Mouse (Mus musculus) intestine, embryonic 14.5 days (tissue): ENCODE measurements around the gene BC048507. TPM values are rescaled to one million over a fixed set of nuclear protein-coding genes. Genes with fewer than 3 reads are reported as not detected.
"Not testable (repeated sequence)": the region's sequence is repeated elsewhere in the genome, so short reads cannot be mapped to it uniquely, and the experiment has no call there.

Experiments
- ATAC-seq: fragments of 200-750 bp; cut with Nextera tagmentation; replicated peaks from 2 replicates; pipeline ENCODE4 v1.8.0; 2017; ENCODE audit warnings: low read depth, moderate number of reproducible peaks, moderate TSS enrichment, moderate library complexity; ENCODE audit not compliant: low FRiP score, low TSS enrichment
- DNase-seq: peaks from one replicate; pipeline ENCODE4 v3.0.0-alpha.2; 2018; ENCODE audit warnings: low spot score
- H3K27ac ChIP-seq: fragments of 300-500 bp; sonication (generic); 2 replicates; pipeline ENCODE4 v1.5.1; 2014; ENCODE audit warnings: low read depth, mild to moderate bottlenecking, control low read depth
- H3K27me3 ChIP-seq: fragments of 300-500 bp; sonication (generic); replicated peaks from 2 replicates; pipeline ENCODE4 v1.6.1; 2014; ENCODE audit warnings: low read length, control low read depth; ENCODE audit not compliant: control insufficient read depth, insufficient read depth
- H3K36me3 ChIP-seq: fragments of 300-500 bp; sonication (generic); 2 replicates; pipeline ENCODE4 v1.6.1; 2014; ENCODE audit warnings: low read length, control low read depth; ENCODE audit not compliant: control insufficient read depth, insufficient read depth
- H3K4me1 ChIP-seq: fragments of 300-500 bp; sonication (generic); replicated peaks from 2 replicates; pipeline ENCODE4 v1.6.1; 2014; ENCODE audit warnings: low read length, control low read depth, mixed read lengths; ENCODE audit not compliant: control insufficient read depth, insufficient read depth
- H3K4me2 ChIP-seq: fragments of 300-500 bp; sonication (generic); 2 replicates; pipeline ENCODE4 v1.6.1; 2014; ENCODE audit warnings: low read length
- H3K4me3 ChIP-seq: fragments of 300-500 bp; sonication (generic); 2 replicates; pipeline ENCODE4 v1.5.1; 2014; ENCODE audit warnings: low read depth, low read length, control low read depth, mixed read lengths
- H3K9ac ChIP-seq: fragments of 300-500 bp; sonication (generic); 2 replicates; pipeline ENCODE4 v1.6.1; 2014; ENCODE audit warnings: mild to moderate bottlenecking, low read length
- H3K9me3 ChIP-seq: fragments of 300-500 bp; sonication (generic); 2 replicates; pipeline ENCODE4 v1.6.1; 2016; ENCODE audit warnings: low read length, control low read depth; ENCODE audit not compliant: control insufficient read depth
- WGBS: fragments of 180-500 bp; shearing (Covaris S2); extraction: QIAGEN DNeasy Blood & Tissue Kit; methylation state at CpG from one replicate; pipeline ENCODE4 v1.1.7; 2014; 5-methylcytosine and 5-hydroxymethylcytosine counted together
- polyA plus RNA-seq: library from polyadenylated mRNA; unstranded; fragments of >200 nt; fragmentation: Nextera tagmentation; extraction: Ambion mirVana; gene quantifications from 2 replicates; pipeline ENCODE4 v1.2.1, GENCODE M21; 2014

Gene BC048507
- polyA plus RNA-seq, 1 experiment from 2014 or later = not detected

DNA sequence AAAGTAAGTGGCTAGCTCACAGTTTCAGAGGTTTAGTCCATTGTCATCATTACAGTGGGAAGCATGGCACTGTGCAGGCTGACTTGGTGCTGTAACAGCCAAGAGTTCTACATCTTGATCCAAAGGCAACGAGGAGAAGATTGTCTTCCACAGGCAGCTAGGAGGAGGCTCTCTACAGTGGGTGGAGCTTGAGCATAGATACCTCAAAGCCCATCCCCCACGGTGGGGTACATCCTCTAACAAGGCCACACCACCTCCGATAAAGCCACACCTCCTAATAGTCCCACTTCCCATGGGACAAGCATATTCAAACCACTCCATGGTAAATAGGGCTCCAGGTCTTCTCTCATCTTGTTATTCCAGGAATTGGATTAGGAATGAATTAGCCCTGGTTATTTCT is 12.8 kb upstream of the BC048507 start:
- Histone ChIP-seq H3K36me3 (no peaks in the 10 kb centered on the region), H3K9me3 (no peaks in the 10 kb centered on the region), H3K9ac (no peak overlapping the region), H3K4me1 (no peaks in the 10 kb centered on the region), H3K4me3 (no peak overlapping the region), H3K27me3 (no peaks in the 10 kb centered on the region), H3K27ac (no peak overlapping the region), H3K4me2 (no peak overlapping the region)
- ATAC-seq (no peak), DNase-seq (no peak)
- WGBS = 75% methylated on average over 3 of the region's 3 CpGs

GRCm38 (mm10) chr13:67853130-67853529 is 10.0 kb upstream of the BC048507 start:
- H3K4me2 ChIP-seq = no peak overlapping the region
- H3K9ac ChIP-seq = no peak overlapping the region
- H3K27ac ChIP-seq = no peak overlapping the region
- no peaks in the 10 kb centered on the region for H3K36me3 ChIP-seq
- ATAC-seq (no peak), DNase-seq (no peak)
- H3K4me1 ChIP-seq = no peaks in the 10 kb centered on the region
- H3K4me3 ChIP-seq = no peak overlapping the region
- no peaks in the 10 kb centered on the region for H3K9me3 ChIP-seq
- H3K27me3 ChIP-seq = no peaks in the 10 kb centered on the region
- WGBS = 68% methylated on average over 6 of the region's 6 CpGs

DNA sequence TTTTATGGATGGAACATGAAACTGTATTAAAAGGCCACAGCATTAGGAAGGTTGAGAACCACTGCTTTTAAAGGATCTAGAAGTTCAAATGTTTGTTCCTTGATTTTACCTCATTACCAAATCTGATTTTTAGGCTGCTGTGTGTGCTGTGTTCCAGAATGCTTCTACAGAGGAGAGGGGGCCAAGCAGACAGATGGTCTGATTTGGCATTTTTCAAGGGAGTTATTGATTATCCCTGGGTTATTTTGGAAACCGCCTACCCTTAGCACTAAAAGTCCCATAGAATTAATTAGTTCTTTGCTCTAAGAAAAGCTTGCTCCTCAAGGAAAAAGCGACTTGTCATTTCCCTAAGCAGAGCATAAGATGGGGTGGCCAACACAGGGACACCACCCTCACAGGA is 9.1 kb upstream of the BC048507 start:
- Histone ChIP-seq H3K36me3 (no peaks in the 10 kb centered on the region), H3K4me2 (no peak overlapping the region), H3K27ac (no peak overlapping the region), H3K9me3 (no peaks in the 10 kb centered on the region), H3K4me3 (no peak overlapping the region), H3K9ac (no peak overlapping the region), H3K27me3 (no peaks in the 10 kb centered on the region), H3K4me1 (no peaks in the 10 kb centered on the region)
- DNase-seq = no peak
- no peak for ATAC-seq
- 79% methylated on average over 2 of the region's 2 CpGs for WGBS

DNA sequence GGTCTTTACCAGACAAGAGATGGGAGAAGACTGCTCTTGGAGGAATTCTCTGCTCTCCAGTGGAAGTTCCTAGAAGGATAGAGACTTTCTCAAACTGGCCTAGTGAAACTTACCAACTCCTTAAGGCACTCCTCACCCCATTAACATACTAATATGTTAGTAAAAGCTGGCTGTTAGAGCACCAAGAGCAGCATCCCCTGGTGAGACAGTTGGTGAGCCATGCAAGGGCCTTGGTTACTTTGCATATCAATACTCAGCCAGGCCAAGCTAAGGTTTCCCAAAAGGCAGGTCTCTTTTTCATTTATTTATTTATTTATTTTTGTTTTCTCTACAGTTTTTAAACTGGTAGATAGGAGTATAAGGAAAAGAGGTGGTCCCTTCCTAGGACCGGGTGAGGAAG is 5.8 kb upstream of the BC048507 start:
- Histone ChIP-seq H3K9ac (no peak overlapping the region), H3K36me3 (no peaks in the 10 kb centered on the region), H3K4me3 (no peak overlapping the region), H3K27ac (no peak overlapping the region), H3K9me3 (no peaks in the 10 kb centered on the region), H3K4me2 (no peak overlapping the region), H3K4me1 (no peaks in the 10 kb centered on the region), H3K27me3 (no peaks in the 10 kb centered on the region)
- ATAC-seq = no peak
- WGBS = 29% methylated on average over 1 of the region's 1 CpGs
- no peak for DNase-seq

DNA sequence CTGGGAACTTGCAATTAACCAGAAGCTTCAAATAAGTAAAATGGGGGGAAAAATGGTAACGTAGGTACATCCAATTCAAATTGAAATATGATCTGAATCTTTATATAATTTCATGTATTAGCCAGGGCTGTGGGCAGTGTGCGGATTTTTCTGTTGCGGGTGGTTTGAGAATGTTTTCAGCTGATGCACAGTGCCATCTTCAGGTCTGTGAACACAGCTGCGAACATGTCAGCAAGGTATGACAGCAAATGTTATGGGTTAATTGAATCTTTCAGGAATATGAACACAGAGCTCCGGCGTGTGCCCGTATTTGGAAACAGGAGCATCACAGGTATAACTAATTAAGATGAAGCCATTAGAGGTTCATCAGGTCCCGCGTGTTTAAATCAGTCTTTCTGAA is 618 bp upstream of the BC048507 start:
- DNase-seq (no peak), ATAC-seq (no peak)
- Histone ChIP-seq H3K4me3 (no peak overlapping the region), H3K27me3 (no peaks in the 10 kb centered on the region), H3K4me2 (no peak overlapping the region), H3K27ac (no peak overlapping the region), H3K9me3 (no peaks in the 10 kb centered on the region), H3K36me3 (no peaks in the 10 kb centered on the region), H3K4me1 (no peaks in the 10 kb centered on the region), H3K9ac (no peak overlapping the region)
- WGBS = 82% methylated on average over 9 of the region's 9 CpGs

DNA sequence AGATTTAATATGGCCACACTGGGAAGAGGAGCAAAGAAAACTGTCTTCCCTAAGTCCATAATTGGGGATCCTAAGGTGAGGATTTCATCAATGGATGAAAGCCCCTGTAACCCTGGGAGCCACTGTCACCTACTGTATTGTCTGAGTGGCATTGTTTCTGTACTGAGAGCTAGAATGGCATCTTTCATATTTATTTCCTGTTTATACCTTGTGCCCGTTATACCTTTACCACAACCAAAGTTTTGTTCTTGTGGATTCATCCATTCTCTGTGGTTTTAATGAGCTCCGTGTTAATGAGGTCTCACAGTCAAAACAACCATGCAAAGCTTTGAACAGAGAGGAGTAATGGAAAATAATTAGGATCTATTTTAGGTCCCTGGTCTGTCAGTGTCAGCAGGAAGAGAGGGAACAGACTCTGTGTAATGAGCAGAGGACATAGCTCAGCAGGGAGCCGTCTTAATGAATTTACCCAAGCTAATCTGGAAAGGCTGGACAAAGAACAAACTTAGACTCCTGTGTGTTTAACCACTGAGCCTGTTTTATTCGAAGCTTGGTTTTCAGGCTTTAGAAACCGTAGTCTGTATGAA is 1.7 kb downstream of the BC048507 start:
- no peak for DNase-seq
- no peak overlapping the region for H3K27ac ChIP-seq
- no peak for ATAC-seq
- no peaks in the 10 kb centered on the region for H3K9me3 ChIP-seq
- 57% methylated on average over 5 of the region's 5 CpGs for WGBS
- no peak overlapping the region for H3K4me3 ChIP-seq
- H3K9ac ChIP-seq = no peak overlapping the region
- no peaks in the 10 kb centered on the region for H3K36me3 ChIP-seq
- no peak overlapping the region for H3K4me2 ChIP-seq
- no peaks in the 10 kb centered on the region for H3K4me1 ChIP-seq
- H3K27me3 ChIP-seq = no peaks in the 10 kb centered on the region

GRCm38 (mm10) chr13:67867899-67868298 is 4.8 kb downstream of the BC048507 start:
- Histone ChIP-seq H3K9me3 (no peaks in the 10 kb centered on the region), H3K36me3 (no peaks in the 10 kb centered on the region), H3K27ac (no peak overlapping the region), H3K4me1 (no peaks in the 10 kb centered on the region), H3K4me2 (no peak overlapping the region), H3K27me3 (no peaks in the 10 kb centered on the region), H3K4me3 (no peak overlapping the region), H3K9ac (no peak overlapping the region)
- 22% methylated on average over 3 of the region's 3 CpGs for WGBS
- DNase-seq (no peak), ATAC-seq (no peak)

DNA sequence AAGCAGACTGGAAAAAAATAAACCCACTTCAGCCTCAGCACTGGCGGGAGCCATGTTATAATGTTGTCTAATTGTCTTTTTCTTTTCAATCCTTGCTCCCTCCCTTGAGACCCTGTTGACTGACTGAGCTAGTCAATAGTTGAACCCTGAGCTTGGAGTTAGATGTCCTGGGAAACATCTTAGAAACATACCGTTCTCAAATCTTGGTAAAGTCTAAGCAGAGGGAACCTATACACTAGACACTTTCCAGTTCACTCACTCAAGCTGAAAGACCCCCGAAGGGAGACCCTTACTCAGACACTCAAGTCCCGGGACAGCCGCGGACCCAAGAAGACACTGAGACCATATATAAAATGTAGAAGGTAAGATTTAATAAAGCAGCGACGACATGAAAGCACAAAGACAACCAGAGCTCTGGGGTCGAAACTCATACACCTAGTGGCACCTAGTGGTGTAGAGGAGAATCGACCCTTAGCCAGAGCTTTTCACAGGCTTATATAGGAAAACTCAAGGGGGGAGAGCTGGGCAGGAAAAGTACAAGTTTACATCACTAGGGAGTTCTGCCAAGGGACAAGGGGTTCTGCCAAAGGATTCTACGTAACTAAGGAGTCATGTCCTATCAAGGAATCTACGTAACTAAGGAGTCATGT is 13.0 kb downstream of the BC048507 start:
- H3K9me3 ChIP-seq, H3K9ac ChIP-seq, H3K4me1 ChIP-seq, H3K4me3 ChIP-seq, H3K36me3 ChIP-seq, ATAC-seq, H3K4me2 ChIP-seq, DNase-seq, H3K27me3 ChIP-seq, H3K27ac ChIP-seq: not testable (repeated sequence)
- 36% methylated on average over 6 of the region's 12 CpGs for WGBS

- H3K27me3 ChIP-seq = no peaks in the 10 kb centered on the region
- DNase-seq (no peak), ATAC-seq (no peak)
Observed at GRCm38 (mm10) chr13:67876699-67877254, 13.7 kb downstream of the BC048507 start.

More at GRCm38 (mm10) chr13:67876699-67877254, 13.7 kb downstream of the BC048507 start:
- no peak overlapping the region for H3K4me2 ChIP-seq
- no peaks in the 10 kb centered on the region for H3K9me3 ChIP-seq
- H3K4me1 ChIP-seq = no peaks in the 10 kb centered on the region
- no peaks in the 10 kb centered on the region for H3K36me3 ChIP-seq
- WGBS = 63% methylated on average over 6 of the region's 7 CpGs
- no peak overlapping the region for H3K27ac ChIP-seq
- H3K9ac ChIP-seq = no peak overlapping the region
- H3K4me3 ChIP-seq = no peak overlapping the region
